Mouse (Mus musculus) bone marrow, adult 2 months (tissue): Measurements from ENCODE around the gene Tex52. TPM values are rescaled to one million over a fixed set of nuclear protein-coding genes. Genes with fewer than 3 reads are reported as not detected.
A peak's percentile ranks its signal among the peaks of the same experiment; 100 is the strongest.

Source experiments
- H3K27ac ChIP-seq: fragments of 200-500 bp; 2 replicates; pipeline ENCODE4 v1.5.1; 2012; ENCODE audit warnings: low read depth, mild to moderate bottlenecking, control low read depth, inconsistent platforms, low read length; ENCODE audit not compliant: control insufficient read depth, poor library complexity, insufficient read depth
- H3K4me1 ChIP-seq: fragments of 200-500 bp; 2 replicates; pipeline ENCODE4 v1.6.1; 2011; ENCODE audit warnings: low read length; ENCODE audit not compliant: control insufficient read depth, insufficient read depth
- H3K4me3 ChIP-seq: fragments of 200-500 bp; replicated peaks from 2 replicates; pipeline ENCODE3; 2011; ENCODE audit warnings: mild to moderate bottlenecking, low read depth, low read length, control low read depth; ENCODE audit not compliant: control insufficient read depth
- CTCF ChIP-seq: fragments of 200-500 bp; IDR thresholded peaks from 2 replicates; pipeline ENCODE4 v1.5.1; 2011; ENCODE audit warnings: low read length, control low read depth; ENCODE audit not compliant: control insufficient read depth, insufficient read depth
- POLR2A ChIP-seq: fragments of 200-500 bp; IDR thresholded peaks from 2 replicates; pipeline ENCODE4 v1.6.1; 2011; ENCODE audit warnings: low read depth, mild to moderate bottlenecking, control low read depth, low read length, borderline replicate concordance; ENCODE audit not compliant: control insufficient read depth
- WGBS: fragments of 180-500 bp; shearing (Covaris S2); methylation state at CpG from one replicate; pipeline ENCODE4 v1.1.7; 2018; 5-methylcytosine and 5-hydroxymethylcytosine counted together
- polyA plus RNA-seq: library from polyadenylated mRNA; stranded (reverse); fragments of >200 nt; gene quantifications from 2 replicates; pipeline ENCODE4 v1.2.4, GENCODE M21; 2011; ENCODE audit warnings: low replicate concordance; ENCODE audit not compliant: missing spikeins, insufficient read depth, insufficient read length

The Tex52 gene
- polyA plus RNA-seq, 1 experiment = not detected

DNA sequence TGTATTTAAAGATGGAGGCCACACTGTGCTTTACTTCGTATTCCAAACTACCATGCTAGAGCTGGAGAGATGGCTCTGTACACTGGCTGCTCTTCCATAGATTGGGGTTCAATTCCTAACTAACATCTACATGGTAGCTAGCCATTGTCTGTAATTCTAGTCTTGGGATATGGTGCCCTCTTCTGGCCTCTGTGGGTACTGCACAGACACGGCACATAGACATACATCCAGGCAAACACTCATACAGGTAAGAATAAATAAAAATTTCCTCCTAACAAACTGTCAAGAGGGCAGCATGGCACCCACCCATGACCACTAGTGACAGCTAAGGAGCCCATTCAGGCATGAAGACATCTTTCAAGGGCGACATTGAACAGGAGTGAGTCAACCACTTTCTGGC is 35.9 kb downstream of the Tex52 start:
- TF ChIP-seq CTCF (peak; percentile 66), POLR2A (no peak)
- Histone ChIP-seq H3K27ac (no peak overlapping the region), H3K4me3 (no peak overlapping the region), H3K4me1 (no peaks in the 10 kb centered on the region; the same call in 1 of the 2 replicates)
- 27% methylated on average over 3 of the region's 3 CpGs for WGBS

DNA sequence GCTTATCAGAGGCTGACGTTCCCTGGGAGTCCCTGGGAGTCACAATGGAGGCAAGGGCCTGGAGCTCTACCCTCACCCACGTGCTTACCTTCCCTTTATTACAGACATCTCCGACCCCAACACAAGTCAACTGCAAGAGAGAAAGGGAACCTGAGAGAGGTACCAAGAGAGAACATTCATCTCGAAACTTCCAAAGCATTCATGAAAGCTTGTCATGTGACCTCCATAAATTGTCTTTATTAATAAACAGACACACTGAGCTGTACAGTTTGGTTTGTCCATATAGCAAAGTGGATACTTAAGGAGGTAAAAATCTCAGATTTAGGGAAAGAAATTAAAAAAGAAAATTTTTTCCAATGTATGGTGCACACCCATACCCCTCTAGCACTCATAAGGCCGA is 40.9 kb downstream of the Tex52 start:
- H3K27ac ChIP-seq = no peak overlapping the region
- H3K4me1 ChIP-seq = no peaks in the 10 kb centered on the region
- WGBS = 86% methylated on average over 5 of the region's 5 CpGs
- TF ChIP-seq POLR2A (no peak), CTCF (no peak)
- H3K4me3 ChIP-seq = no peak overlapping the region

DNA sequence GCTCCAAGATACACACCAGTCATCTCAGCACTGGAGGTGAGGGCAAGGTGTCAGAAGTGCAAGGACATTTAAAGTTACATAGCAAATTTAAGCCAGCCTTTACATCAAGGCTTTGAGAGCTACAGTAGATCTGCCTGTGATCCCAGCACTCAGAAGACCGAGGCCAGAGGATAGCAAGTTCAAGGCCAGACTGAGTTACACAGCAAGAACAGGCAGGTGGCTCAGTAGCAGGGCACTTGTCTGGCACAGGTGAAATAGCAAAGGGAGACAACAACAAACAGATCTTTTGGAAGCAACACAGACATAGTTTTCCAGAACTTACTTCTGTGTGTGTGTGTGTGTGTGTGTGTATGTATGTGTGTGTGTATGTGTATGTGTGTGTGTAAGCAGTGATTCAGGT is 42.8 kb downstream of the Tex52 start:
- 90% methylated on average over 1 of the region's 1 CpGs for WGBS
- no peak for TF ChIP-seq CTCF
- TF ChIP-seq POLR2A = no peak
- H3K4me3 ChIP-seq = no peak overlapping the region
- H3K4me1 ChIP-seq = no peaks in the 10 kb centered on the region
- no peak overlapping the region for H3K27ac ChIP-seq

DNA sequence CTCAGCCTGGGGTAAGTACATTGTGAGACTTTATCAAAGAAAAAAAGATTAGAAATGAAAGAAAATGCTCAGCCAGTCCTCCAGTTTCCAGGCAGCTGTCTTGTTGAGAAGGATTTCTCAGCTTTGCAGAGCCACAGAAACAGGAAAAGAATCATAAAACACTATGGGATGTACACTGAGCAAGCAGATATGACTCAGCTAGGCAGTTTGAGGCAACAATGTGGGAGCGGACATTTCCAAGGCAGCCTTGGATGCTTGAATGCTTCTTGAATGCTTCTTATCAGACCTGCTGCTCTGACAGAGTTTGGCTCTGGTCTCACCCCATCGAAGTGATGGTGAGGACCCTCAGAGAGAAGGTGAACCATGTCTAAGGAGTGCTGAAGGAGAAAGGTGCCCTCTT is 45.8 kb downstream of the Tex52 start:
- no peak overlapping the region for H3K27ac ChIP-seq

DNA sequence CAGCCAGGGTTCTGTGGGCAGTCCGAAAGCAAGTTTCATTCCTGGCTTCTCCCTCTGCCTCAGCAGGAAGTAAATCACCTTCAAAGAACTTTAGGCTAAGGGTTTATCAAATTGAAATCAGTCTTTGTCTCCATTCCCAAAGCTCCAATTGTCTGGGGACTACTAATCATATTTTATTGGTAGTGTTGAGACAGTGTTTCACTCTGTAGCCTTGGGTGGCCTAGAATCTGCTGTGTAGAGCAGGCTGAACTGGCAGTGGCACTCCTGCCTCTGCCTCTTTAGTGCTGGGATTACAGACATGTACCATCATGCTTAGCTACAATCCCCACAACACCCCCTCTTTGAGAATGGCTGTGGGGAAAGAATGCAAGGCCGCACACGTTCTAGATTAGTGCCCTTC is 46.2 kb downstream of the Tex52 start:
- 92% methylated on average over 3 of the region's 3 CpGs for WGBS
- Histone ChIP-seq H3K4me1 (no peaks in the 10 kb centered on the region; the same call in 1 of the 2 replicates), H3K27ac (no peak overlapping the region), H3K4me3 (no peak overlapping the region)
- TF ChIP-seq POLR2A (no peak), CTCF (no peak)

More for the DNA sequence above, 45.8 kb downstream of the Tex52 start:
- WGBS = 47% methylated on average over 2 of the region's 2 CpGs
- Histone ChIP-seq H3K4me3 (no peak overlapping the region), H3K4me1 (no peaks in the 10 kb centered on the region; the same call in 1 of the 2 replicates)
- no peak for TF ChIP-seq POLR2A
- no peak for TF ChIP-seq CTCF

DNA sequence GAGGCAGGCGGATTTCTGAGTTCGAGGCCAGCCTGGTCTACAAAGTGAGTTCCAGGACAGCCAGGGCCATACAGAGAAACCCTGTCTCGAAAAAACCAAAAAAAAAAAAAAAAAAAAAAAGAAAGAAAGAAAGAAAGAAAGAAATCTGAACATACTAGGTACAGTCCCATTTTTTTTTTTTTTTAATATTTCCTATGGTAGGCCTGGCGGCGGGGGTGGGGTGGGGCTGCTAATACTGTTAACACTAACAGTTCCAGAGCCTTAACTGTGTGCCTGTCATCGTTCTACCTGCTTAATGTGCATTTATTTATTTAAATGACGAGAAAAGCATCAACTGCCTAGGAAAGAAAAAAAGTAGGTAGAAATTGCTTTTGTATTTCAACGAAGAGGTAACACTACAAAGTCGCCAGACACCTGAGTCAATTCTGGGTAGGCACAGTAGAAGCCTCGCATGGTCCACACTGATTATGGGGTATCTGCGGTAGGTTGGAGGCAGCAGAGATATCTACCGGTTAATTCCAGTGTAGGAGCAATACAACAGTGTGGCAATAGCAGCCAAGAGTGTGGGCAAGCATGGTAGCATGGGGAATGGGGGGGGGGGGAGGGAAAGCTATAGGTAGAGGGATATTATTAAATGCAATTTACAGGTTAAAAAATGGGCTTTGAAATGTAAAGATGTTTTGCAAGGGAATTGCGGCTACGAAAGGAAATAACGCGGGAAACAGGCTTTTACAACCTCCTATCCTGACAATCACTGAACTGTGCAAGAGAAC is 48.4 kb downstream of the Tex52 start:
- 36% methylated on average over 16 of the region's 16 CpGs for WGBS
- TF ChIP-seq CTCF (no peak), POLR2A (no peak)
- no peak overlapping the region for H3K27ac ChIP-seq

DNA sequence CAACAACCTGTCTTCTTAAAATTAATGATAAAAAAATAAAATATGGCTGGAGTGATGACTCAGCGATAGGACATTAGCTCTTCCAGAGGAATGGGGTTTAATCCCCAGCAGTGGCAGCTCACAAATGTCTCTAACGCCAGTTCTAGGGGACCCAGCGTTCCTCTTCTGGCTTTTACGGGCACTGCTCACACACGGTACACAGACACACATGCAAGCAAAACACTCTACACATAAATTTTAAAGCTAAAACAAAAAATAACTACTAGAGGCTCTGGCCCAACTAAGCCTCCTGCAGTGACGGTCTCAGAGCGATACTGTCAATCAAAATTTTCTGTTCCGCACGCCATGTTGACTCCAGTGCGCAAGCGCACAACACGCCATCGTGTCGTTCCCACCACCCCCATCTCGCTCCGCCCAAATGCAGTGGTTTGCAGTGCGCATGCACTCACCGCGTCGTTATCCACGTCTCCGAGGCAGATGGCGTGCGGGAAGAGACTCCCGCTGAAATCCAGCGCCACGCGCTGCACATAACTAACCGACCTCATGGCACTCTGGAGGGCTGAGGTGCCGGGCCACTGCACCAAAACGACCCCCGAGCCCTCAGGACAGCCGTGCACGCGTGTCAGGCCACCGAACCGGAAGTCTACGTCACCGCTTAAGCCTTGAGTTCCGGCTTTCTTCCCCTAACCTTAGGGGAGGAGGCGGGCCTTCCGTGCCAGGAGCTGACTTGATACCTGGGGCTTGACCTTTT is 49.2 kb downstream of the Tex52 start, which contains the start of gene Itfg2:
TSS of gene Itfg2 (minus strand) at position 663 of the 751 bp plus-strand sequence.
- WGBS = under 1% methylated on average over 42 of the region's 42 CpGs
- TF ChIP-seq POLR2A (peak; percentile 95), CTCF (no peak)
- Histone ChIP-seq H3K27ac (peak within 1 kb of the TSS; percentile 90), H3K4me3 (peak within 1 kb of the TSS; percentile 89), H3K4me1 (no peaks in the 10 kb centered on the region; the same call in 1 of the 2 replicates)

More for the DNA sequence above, 48.4 kb downstream of the Tex52 start:
- Histone ChIP-seq H3K4me1 (no peaks in the 10 kb centered on the region; the same call in 1 of the 2 replicates), H3K4me3 (peak overlapping the region; percentile 89)

DNA sequence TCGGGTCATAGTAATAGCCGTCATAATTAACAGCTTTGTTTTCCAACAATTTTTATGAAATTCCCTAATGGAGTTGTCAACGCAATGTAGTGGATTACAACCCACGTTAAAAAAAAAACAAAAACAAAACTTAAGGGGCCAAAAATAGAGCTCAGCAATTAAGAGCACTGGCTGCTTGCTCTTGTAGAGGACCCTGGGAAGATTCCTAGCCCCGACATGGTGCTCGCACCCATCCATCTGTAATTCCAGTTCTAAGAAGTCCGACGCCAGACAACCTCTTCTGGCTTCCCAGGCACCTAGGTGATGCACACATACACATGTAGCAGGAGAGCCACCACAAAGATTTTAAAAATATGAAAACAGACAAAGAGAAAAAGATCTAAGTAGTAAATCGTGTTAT is 49.8 kb downstream of the Tex52 start:
- 35% methylated on average over 9 of the region's 9 CpGs for WGBS
- H3K27ac ChIP-seq = no peak overlapping the region
- H3K4me3 ChIP-seq = peak overlapping the region; percentile 89

More for the DNA sequence above, 49.8 kb downstream of the Tex52 start:
- TF ChIP-seq POLR2A (no peak), CTCF (no peak)
- no peaks in the 10 kb centered on the region; the same call in 1 of the 2 replicates for H3K4me1 ChIP-seq
